8 mouse cellular contexts compared by ENCODE assay signal in genomic region chr11:120539285-120540014, GRCm38 (mm10). TPM values are rescaled to one million over a fixed set of nuclear protein-coding genes. Genes with fewer than 3 reads are reported as not detected.
A peak's percentile ranks its signal among the peaks of the same experiment; 100 is the strongest.
DNase-seq lines count a peak whose midpoint lies in the region; ATAC-seq and TF ChIP-seq lines count a peak whose summit lies in the region.

No protein-coding gene starts in this region.

- 0 out of 2 replicates have a peak overlapping the region, but pooled peaks have one; percentile 1 for H3K9ac ChIP-seq in embryonic facial prominence, embryonic 12.5 days
- peak overlapping the region; percentile 45 for H3K9ac ChIP-seq in kidney, embryonic 14.5 days (ENCODE audit: low read depth, low read length)
- H3K9ac ChIP-seq in lung, postnatal 0 days (replicated peaks; ENCODE audit: low read depth): no peak overlapping the region

- H3K9me3 ChIP-seq in embryonic facial prominence, embryonic 12.5 days: no peaks in the 10 kb centered on the region
- H3K9me3 ChIP-seq in kidney, embryonic 14.5 days (ENCODE audit: control insufficient read depth, low read length): no peaks in the 10 kb centered on the region
- no peaks in the 10 kb centered on the region for H3K9me3 ChIP-seq in lung, postnatal 0 days (ENCODE audit: low read length)

- TF ChIP-seq CTCF in lung, postnatal 0 days (IDR thresholded peaks at IDR 0.05): no peak

- peak overlapping the region; percentile 14 for H3K27ac ChIP-seq in embryonic facial prominence, embryonic 12.5 days
- peak overlapping the region; percentile 92 for H3K27ac ChIP-seq in kidney, embryonic 14.5 days (ENCODE audit: low read depth, low read length)
- peak overlapping the region; percentile 77 for H3K27ac ChIP-seq in lung, postnatal 0 days (ENCODE audit: low read length)

- TF ChIP-seq EP300 in lung, postnatal 0 days (IDR thresholded peaks at IDR 0.05): peak; percentile 39; the same call in 1 of the 2 replicates

- DNase-seq in adrenal gland, postnatal 14 days: peak; percentile 44
- DNase-seq in adrenal gland, postnatal 4 days (ENCODE audit: low spot score in 2 of 2): no peak
- peak; percentile 93 for DNase-seq in lung, postnatal 0 days (ENCODE audit: low spot score)
- no peak for DNase-seq in frontal cortex, postnatal 14 days (ENCODE audit: low spot score in 2 of 2)
- no peak for DNase-seq in spleen, postnatal 14 days (ENCODE audit: low spot score in 2 of 2)
- DNase-seq in thymus, postnatal 10 days (ENCODE audit: low spot score in 2 of 2): no peak

- 22% methylated on average over 10 of the region's 10 CpGs for WGBS in embryonic facial prominence, embryonic 12.5 days
- 14% methylated on average over 10 of the region's 10 CpGs for WGBS in kidney, embryonic 14.5 days
- 18% methylated on average over 9 of the region's 10 CpGs for WGBS in lung, postnatal 0 days

- peaks cover 4% of the 10 kb centered on the region for H3K27me3 ChIP-seq in embryonic facial prominence, embryonic 12.5 days
- no peaks in the 10 kb centered on the region for H3K27me3 ChIP-seq in kidney, embryonic 14.5 days (ENCODE audit: control insufficient read depth, insufficient read depth, low read length)
- no peaks in the 10 kb centered on the region for H3K27me3 ChIP-seq in lung, postnatal 0 days (replicated peaks; ENCODE audit: insufficient read depth, low read length)

- peaks cover 31% of the 10 kb centered on the region for H3K36me3 ChIP-seq in embryonic facial prominence, embryonic 12.5 days
- peaks cover 27% of the 10 kb centered on the region for H3K36me3 ChIP-seq in kidney, embryonic 14.5 days (ENCODE audit: control insufficient read depth, insufficient read depth, low read length)
- peaks cover 19% of the 10 kb centered on the region; the same call in 1 of the 2 replicates for H3K36me3 ChIP-seq in lung, postnatal 0 days (ENCODE audit: insufficient read depth, low read length)

- ATAC-seq in embryonic facial prominence, embryonic 12.5 days (ENCODE audit: insufficient number of reproducible peaks, insufficient read depth, low FRiP score, low TSS enrichment): peak; percentile 26; the same call in 1 of the 2 replicates
- peak; percentile 92 for ATAC-seq in kidney, embryonic 14.5 days (ENCODE audit: low FRiP score, low TSS enrichment)
- ATAC-seq in lung, postnatal 0 days: peak; percentile 91

- no peak overlapping the region for H3K4me2 ChIP-seq in embryonic facial prominence, embryonic 12.5 days (replicated peaks)
- peak overlapping the region; percentile 35 for H3K4me2 ChIP-seq in kidney, embryonic 14.5 days (replicated peaks; ENCODE audit: low read depth, low read length)
- H3K4me2 ChIP-seq in lung, postnatal 0 days (replicated peaks; ENCODE audit: low read depth, low read length): no peak overlapping the region

- H3K4me1 ChIP-seq in embryonic facial prominence, embryonic 12.5 days: peaks cover 24% of the 10 kb centered on the region
- H3K4me1 ChIP-seq in kidney, embryonic 14.5 days (ENCODE audit: control insufficient read depth, insufficient read depth, low read length): peaks cover 20% of the 10 kb centered on the region
- H3K4me1 ChIP-seq in lung, postnatal 0 days (ENCODE audit: insufficient read depth, low read depth, low read length): peaks cover 4% of the 10 kb centered on the region; the same call in 1 of the 2 replicates

- H3K4me3 ChIP-seq in embryonic facial prominence, embryonic 12.5 days: no peak overlapping the region
- H3K4me3 ChIP-seq in kidney, embryonic 14.5 days (ENCODE audit: low read length): no peak overlapping the region
- no peak overlapping the region for H3K4me3 ChIP-seq in lung, postnatal 0 days (ENCODE audit: low read depth, low read length)

RNA-seq across cellular contexts. Expression of gene Gcgr, which starts 9.0 kb away (rescaled TPM):
- total RNA-seq in adrenal gland, postnatal 14 days (2021): 2.3 and 11.7 TPM in 2 replicates
- total RNA-seq in adrenal gland, postnatal 4 days (2021): 1 to 10 TPM; 2.5 to 9.8 TPM
- polyA plus RNA-seq in embryonic facial prominence, embryonic 12.5 days (2016; fragmentation: Nextera tagmentation; extraction: Ambion mirVana): 1.7 and 2.1 TPM in 2 replicates
- polyA plus RNA-seq in kidney, embryonic 14.5 days (2014; fragmentation: Nextera tagmentation; extraction: Ambion mirVana): 2.0 and 2.4 TPM in 2 replicates
- 0.61 and 0.76 TPM in 2 replicates for polyA plus RNA-seq in lung, postnatal 0 days (2015; fragmentation: Nextera tagmentation; extraction: Ambion mirVana)

RNA-seq across cellular contexts. Expression of gene Mcrip1, which starts 10.1 kb away (rescaled TPM):
- total RNA-seq in adrenal gland, postnatal 14 days (2021): 52.6 and 67.9 TPM in 2 replicates
- 10 to 100 TPM; 80.6 to 84.2 TPM for total RNA-seq in adrenal gland, postnatal 4 days (2021)
- 234 and 242 TPM in 2 replicates for polyA plus RNA-seq in embryonic facial prominence, embryonic 12.5 days (2016; fragmentation: Nextera tagmentation; extraction: Ambion mirVana)
- polyA plus RNA-seq in kidney, embryonic 14.5 days (2014; fragmentation: Nextera tagmentation; extraction: Ambion mirVana): 236 and 265 TPM in 2 replicates
- 209 and 215 TPM in 2 replicates for polyA plus RNA-seq in lung, postnatal 0 days (2015; fragmentation: Nextera tagmentation; extraction: Ambion mirVana)

RNA-seq across cellular contexts. Expression of gene Ppp1r27, which starts 11.5 kb away (rescaled TPM):
- total RNA-seq in adrenal gland, postnatal 14 days (2021): 0.48 TPM in 1 of 2 replicates, not detected in the other
- total RNA-seq in adrenal gland, postnatal 4 days (2021): 1 to 10 TPM; 1.3 to 5.6 TPM
- polyA plus RNA-seq in embryonic facial prominence, embryonic 12.5 days (2016; fragmentation: Nextera tagmentation; extraction: Ambion mirVana): 0.36 TPM in 1 of 2 replicates, not detected in the other
- 0.58 and 0.89 TPM in 2 replicates for polyA plus RNA-seq in kidney, embryonic 14.5 days (2014; fragmentation: Nextera tagmentation; extraction: Ambion mirVana)
- not detected in 2 replicates for polyA plus RNA-seq in lung, postnatal 0 days (2015; fragmentation: Nextera tagmentation; extraction: Ambion mirVana)

RNA-seq across cellular contexts. Expression of gene P4hb, which starts 33.6 kb away (rescaled TPM):
- total RNA-seq in adrenal gland, postnatal 14 days (2021): 449 and 479 TPM in 2 replicates
- total RNA-seq in adrenal gland, postnatal 4 days (2021): 100 to 1,000 TPM; 531 to 539 TPM
- polyA plus RNA-seq in embryonic facial prominence, embryonic 12.5 days (2016; fragmentation: Nextera tagmentation; extraction: Ambion mirVana): 622 and 637 TPM in 2 replicates
- 558 and 716 TPM in 2 replicates for polyA plus RNA-seq in kidney, embryonic 14.5 days (2014; fragmentation: Nextera tagmentation; extraction: Ambion mirVana)
- polyA plus RNA-seq in lung, postnatal 0 days (2015; fragmentation: Nextera tagmentation; extraction: Ambion mirVana): 551 and 555 TPM in 2 replicates

RNA-seq across cellular contexts. Expression of gene Arhgdia, which starts 42.0 kb away (rescaled TPM):
- 268 and 310 TPM in 2 replicates for total RNA-seq in adrenal gland, postnatal 14 days (2021)
- 100 to 1,000 TPM; 321 to 354 TPM for total RNA-seq in adrenal gland, postnatal 4 days (2021)
- 561 and 568 TPM in 2 replicates for polyA plus RNA-seq in embryonic facial prominence, embryonic 12.5 days (2016; fragmentation: Nextera tagmentation; extraction: Ambion mirVana)
- 454 and 612 TPM in 2 replicates for polyA plus RNA-seq in kidney, embryonic 14.5 days (2014; fragmentation: Nextera tagmentation; extraction: Ambion mirVana)
- polyA plus RNA-seq in lung, postnatal 0 days (2015; fragmentation: Nextera tagmentation; extraction: Ambion mirVana): 512 TPM in 2 replicates

Comparison
In these comparisons a context has a peak if more than half of its experiments do, and no peak if none do; other contexts are left out.
1. DNase-seq: peak in adrenal gland, postnatal 14 days (single experiment) and lung, postnatal 0 days (single experiment); none in adrenal gland, postnatal 4 days (0 of 2), frontal cortex, postnatal 14 days (0 of 2), spleen, postnatal 14 days (0 of 2) and thymus, postnatal 10 days (0 of 2).
2. ATAC-seq: peak in every context shown above with its lines; median percentile 92 in kidney, embryonic 14.5 days; 91 in lung, postnatal 0 days; 26 in embryonic facial prominence, embryonic 12.5 days.
3. H3K27ac ChIP-seq: peak in every context shown above with its lines; median percentile 92 in kidney, embryonic 14.5 days; 77 in lung, postnatal 0 days; 14 in embryonic facial prominence, embryonic 12.5 days.